Mouse (Mus musculus) embryo, embryonic 11 days (tissue): ENCODE results near the gene Fam19a4.
"Not testable (repeated sequence)": the region's sequence is repeated elsewhere in the genome, so short reads cannot be mapped to it uniquely, and the experiment has no call there.

ENCODE experiments used
- DNase-seq: peaks from one replicate; pipeline ENCODE4 v3.0.0-alpha.2; 2015

Fam19a4 gene

DNA sequence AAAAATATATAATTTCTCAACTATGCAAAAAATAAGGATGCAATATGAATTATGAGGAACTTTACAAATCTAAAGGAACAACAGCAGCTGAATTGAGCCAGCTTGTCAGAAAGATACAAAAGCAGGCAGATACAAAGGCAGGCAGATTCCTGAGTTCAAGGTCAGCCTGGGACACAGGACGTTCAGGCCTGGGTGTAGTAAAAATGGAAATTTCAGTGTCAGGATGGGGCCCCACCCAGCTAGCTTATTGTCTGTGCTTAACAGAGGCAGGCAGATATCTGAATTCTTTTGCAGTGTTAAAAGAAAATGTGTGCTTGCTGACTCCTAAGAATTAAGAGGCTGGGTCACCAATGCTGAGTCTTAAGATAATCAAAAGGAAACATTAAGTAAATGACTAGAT, 124.4 kb downstream of the Fam19a4 start:
- no peak for DNase-seq

DNA sequence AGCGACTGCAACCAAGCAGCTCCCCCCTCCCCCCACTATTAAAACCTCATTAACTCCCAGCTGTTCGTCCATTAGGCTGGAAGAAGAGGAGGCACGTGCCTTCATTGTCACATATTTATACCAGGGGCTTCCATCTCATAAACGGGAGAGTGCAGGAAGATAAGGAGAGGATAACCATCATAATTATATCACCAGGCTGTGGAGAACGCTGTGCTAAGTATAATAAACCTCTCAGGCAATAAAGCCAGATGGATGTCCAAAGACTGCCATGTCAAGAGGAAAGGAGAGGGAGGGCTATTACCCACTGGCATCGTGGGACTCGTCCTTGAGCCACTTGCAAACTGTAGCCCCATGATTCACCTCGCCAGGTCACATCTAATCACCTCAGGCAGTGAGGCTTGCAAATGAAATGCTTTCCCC, 151.1 kb downstream of the Fam19a4 start:
- peak; percentile 5 for DNase-seq

DNA sequence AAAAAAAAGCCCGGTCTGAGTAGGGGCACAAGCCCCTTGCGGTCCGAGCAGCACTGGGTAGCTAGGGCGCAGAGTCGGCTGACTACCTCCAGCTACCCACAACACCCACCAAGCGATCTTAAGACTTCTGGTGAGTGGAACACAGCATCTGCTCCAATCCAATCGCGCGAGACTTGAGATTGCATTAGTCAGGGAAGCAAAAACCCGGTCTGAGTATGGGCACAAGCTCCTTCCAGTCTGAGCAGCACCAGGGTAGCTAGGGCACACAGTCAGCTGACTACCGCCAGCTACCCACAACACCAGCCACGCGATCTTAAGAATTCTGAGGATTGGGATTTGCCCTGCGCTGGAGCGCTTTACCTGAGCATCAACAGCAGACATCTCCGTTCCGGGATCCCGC, 183.1 kb downstream of the Fam19a4 start:
- not testable (repeated sequence) for DNase-seq

DNA sequence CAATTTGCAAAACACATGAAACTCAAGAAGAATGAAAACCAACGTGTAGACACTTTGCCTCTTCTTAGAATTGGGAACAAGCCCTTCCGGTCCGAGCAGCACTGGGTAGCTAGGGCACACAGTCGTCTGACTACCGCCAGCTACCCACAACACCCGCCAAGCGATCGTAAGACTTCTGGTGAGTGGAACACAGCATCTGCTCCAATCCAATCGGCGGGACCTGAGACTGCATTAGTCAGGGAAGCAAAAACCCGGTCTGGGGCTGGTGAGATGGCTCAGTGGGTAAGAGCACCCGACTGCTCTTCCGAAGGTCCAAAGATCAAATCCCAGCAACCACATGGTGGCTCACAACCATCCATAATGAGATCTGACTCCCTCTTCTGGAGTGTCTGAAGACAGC, 183.6 kb downstream of the Fam19a4 start:
- DNase-seq, result not testable (repeated sequence)

DNA sequence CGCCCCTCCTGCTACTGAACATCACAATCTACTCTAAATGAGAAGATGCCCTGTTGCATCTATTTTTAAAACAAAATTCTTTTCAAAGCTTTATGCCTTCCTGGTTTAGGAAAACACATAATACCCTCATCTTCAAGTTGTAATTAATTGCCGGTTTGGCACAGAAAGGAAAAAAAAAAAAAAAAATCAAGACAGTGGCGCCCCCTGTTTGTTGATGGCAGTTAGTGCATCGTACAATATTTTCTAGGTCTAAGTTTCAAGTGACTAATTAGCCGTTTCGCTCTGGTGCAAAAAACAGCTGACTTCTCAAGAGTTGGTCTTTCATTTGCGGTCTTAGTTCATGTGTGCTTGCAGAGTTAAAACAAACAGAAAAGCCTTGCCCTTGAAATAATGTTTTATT, 207.1 kb downstream of the Fam19a4 start:
- peak; percentile 2 for DNase-seq

DNA sequence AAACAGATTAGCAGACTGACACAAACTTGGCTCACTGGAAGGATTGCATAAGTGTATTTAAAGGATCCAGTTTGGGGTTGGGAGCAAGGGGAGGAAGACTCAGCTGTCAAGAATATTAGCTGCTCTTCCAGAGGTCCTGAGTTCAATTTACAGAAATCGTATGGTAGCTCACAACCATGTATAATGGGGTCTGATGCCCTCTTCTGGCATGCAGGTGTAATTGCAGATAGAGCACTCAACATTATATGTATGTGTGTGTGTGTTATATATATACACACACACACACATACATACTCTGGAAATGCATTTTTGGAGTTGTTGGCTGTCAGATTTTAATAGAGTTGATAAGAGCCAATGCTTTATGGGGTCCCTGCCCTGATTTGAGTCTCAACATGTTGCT, 216.3 kb downstream of the Fam19a4 start:
- DNase-seq, result peak; percentile 18

DNA sequence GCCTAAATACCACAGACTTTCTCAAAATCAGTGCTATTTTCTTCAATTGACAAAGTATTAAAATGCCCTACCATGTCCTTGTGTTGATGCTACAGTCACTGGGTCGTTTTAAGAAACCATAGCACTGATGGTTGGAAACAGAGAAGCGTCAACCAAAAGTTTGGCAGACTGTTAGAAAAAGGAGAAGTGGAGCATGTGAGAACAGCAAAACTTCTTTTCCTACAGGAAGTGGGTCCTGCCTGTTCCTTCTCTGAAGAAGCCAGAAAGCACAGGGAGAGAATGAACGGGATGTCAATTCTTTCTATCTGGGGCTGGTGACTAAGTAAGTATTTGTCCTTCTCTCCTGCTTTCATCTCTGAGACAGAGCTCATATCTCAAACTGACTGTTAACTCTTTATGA, 219.6 kb downstream of the Fam19a4 start:
- DNase-seq, result no peak

DNA sequence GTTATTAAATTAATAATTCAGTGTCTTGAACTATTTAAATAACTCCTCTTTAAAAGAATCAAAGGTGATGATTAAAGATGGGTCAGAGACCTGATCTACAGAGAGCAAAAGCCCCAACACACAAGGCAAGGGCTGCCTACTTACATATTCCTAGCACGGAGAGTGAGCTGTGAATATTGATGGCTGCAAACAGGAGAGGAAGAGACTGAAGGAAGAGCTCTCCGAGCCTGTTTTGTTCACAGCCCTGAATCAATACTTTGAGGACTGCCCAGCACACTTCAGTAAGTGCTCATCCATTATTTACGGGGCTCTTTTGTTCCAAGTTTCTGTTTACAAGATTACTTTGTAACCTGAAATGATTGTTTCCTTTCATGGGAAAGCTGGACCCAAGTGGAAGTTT, 233.6 kb downstream of the Fam19a4 start:
- DNase-seq, result peak; percentile 34

DNA sequence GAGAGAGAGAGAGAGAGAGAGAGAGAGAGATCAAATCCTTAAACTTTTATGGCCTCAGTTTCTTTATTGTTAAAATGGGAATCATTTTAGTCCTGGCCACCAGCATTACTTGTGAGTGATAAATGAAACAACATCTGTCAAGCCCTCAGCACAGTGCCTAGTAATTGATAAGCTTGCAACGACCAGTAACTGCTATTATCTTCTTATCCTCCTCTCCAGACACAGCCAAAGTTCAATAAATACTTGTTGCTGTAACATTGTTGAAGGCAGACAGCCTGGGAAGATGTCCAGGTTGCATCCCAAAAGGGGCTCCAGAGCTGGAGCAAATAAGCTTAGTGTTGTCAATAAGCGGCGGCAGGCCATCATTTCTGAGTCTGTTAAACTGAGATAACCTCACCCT, 257.2 kb downstream of the Fam19a4 start:
- DNase-seq, result no peak

DNA sequence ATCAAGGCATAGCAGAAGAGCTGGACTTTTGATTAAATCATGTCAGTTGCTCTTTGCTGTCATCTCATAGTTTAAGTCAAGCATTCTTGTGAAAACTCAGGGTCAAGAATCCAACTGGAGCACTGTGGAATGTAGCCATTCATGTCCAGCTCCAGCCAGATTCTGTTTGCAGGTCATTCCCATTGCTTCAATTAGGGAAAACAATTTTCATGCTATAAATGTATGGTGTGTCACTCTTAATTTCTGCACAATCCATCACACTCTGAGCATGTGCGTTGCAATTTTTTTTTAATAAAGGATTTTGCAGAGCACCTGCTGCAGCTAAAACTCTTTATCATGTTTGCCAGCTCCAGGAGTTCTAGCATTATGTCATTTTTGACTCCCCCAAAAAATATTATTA, 261.5 kb downstream of the Fam19a4 start:
- DNase-seq, result no peak

DNA sequence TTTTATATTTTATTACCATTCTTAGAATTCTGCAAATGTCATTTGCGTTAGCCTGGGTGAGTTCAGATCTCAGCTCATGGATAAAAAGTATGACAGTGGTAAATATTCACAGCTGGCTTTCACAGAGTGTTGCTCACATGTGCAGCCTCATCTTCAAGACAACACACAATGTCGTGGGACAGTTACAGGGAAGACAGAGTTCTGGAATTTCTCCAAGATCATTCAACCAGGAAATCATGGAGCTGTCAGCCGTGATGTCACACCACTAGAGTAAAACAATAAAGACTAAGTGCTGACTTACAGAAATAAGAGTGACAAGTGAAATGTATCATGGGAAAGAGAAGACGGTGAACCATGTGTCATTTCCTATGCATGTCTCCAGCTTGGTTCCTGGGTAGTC, 262.8 kb downstream of the Fam19a4 start:
- no peak for DNase-seq
